Mouse (Mus musculus) kidney, postnatal 14 days (tissue): ENCODE results near the gene Lin7c.
"Not testable (repeated sequence)": the region's sequence is repeated elsewhere in the genome, so short reads cannot be mapped to it uniquely, and the experiment has no call there.

Experiments
- DNase-seq: peaks from one replicate; pipeline ENCODE4 v3.0.0; 2022; ENCODE audit warnings: mixed read lengths

Lin7c gene

GRCm38 (mm10) chr2:109890597-109890996, at the start of gene Lin7c:
Gene Lin7c, plus strand, starts transcription at chr2:109890853.
- peak; percentile 96 for DNase-seq

- DNase-seq: no peak
Observed at GRCm38 (mm10) chr2:109846401-109846800, 44.3 kb upstream of the Lin7c start.

GRCm38 (mm10) chr2:109848305-109848704, 42.3 kb upstream of the Lin7c start:
- DNase-seq: no peak

DNA sequence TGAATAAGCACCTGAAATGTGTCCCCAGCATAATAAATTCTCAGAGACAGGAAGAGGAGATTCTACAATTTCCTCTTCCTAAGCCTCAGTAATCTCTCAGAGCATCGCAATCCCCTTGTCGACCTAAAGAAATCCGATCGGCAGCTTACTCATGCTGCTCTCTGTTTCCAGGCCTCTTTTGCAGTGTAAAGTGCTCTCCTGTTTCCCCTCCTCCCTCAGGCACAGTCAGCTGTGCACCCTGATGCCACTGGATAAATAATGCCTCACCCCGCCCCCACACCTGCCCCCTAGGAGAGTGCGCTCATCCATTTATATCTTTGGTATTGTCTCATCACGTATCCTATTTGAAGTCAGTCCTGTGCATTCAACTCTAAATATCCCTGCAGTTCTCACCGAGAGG, 41.9 kb upstream of the Lin7c start:
- no peak for DNase-seq

DNA sequence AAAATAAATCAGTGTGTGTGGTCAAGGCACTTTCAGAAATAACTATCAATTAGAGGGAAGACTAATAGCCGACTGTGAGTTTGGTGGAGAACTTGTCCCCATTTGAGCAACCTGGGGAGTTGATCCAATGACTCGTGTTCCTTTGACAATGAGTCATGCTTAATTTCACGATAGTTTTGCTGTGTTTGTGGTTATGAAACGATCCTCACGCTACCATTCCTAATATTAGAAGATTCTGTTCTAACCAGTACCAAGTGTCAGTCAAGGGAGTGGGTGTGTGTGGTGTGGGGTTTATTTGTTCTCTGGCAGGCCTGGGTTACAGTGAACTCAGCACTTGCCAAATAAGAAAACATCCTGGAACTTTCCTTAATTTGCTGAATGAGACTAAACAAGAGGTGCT, 35.1 kb upstream of the Lin7c start:
- no peak for DNase-seq

GRCm38 (mm10) chr2:109859671-109860070, 31.0 kb upstream of the Lin7c start:
- no peak for DNase-seq

DNA sequence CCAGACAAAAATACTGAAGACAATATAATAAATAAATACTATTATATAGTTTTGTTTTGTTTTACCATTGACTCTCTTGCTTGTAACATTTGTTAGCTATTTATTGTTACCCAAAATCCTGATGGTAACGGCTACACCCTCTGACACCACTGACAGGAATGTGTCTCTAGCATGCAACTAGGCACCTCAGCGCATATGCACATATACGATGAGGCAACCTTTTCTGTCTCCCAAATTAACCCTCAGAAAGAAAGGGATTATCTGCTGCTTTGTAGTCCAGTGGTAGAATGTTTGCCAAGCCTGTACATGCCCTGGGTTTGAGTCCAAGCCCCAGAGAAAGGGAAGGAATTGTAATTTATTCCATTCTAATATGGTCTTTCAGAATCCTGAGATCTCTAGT, 29.8 kb upstream of the Lin7c start:
- no peak for DNase-seq

GRCm38 (mm10) chr2:109879429-109879828, 11.2 kb upstream of the Lin7c start:
- not testable (repeated sequence) for DNase-seq

GRCm38 (mm10) chr2:109881111-109881510, 9.5 kb upstream of the Lin7c start:
- no peak for DNase-seq

DNA sequence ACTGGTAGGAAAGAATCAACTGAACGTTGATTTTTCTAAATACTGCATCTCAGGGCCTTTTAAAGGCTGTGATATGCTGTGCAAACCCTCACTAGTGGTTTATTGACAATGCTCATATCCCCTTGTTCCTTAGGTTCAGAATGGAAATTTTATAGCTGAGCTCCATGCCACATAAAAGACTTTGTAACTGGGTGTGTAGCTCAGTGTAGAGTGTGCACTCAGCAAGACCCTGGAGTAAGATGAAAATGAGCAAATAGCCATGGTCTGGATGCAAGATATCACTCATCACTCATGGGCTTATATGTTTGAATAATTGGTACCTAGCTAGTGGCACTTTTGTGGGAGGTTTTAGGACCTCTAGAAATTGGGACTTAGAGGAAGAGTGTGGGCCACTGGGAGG, 9.0 kb upstream of the Lin7c start:
- no peak for DNase-seq

DNA sequence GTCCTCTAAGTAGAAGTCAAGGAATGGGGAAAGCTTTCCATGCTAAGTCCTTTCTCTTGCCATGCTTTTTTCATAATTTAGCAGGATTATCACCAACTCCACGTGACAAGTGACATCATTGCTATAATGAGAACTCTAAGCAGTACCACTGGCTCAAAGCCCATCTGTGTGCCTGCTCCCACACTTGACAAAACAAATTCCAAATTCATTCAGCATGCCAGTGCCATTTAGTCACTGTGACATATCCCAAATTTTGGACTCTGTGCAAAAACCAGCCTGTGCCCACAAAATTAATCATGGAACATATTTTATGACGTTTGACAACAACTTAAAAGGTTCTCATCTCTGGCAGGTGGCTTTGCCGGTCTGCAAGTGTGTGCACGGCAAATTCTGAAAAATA, 6.5 kb upstream of the Lin7c start:
- no peak for DNase-seq

DNA sequence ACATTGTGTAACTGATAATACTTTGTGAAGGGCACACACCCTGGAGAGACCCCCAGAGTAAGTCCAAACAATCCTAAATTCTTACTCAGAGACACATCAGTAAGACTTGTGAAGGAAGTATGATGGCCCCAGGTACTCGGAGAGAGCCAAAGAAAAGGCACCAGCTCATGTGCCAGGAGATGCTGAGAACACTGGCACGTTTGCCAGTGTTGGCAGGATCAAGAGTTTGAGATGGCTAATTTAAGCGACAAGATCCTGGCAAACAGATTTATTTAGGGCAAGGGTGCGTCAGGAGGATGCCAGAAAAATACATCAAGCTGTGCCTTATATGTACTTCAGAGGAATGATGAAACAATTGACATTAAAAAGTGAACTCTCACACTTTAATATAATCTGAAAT, 6.1 kb upstream of the Lin7c start:
- DNase-seq: no peak

DNA sequence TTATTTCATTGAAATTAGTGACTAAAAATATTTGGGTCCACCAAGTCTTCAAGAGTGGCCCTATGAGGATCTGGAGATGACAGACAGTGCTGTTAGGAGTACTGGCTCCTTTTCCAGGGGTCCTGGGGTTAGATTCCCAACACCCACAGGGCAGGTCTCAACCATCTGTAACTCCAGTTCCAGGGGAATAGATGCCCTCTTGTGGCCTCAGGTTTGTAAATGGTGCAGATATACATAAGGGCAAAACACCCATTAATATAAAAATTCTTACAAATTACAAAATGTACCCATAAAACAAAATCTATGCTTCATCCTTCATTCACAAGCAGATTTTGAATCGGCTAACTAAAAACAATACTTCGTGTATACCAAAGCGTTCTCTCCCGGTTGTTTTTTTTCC, 585 bp upstream of the Lin7c start:
- no peak for DNase-seq

- DNase-seq: no peak
Observed at GRCm38 (mm10) chr2:109891031-109891430, 378 bp downstream of the Lin7c start.

GRCm38 (mm10) chr2:109891471-109891870, 818 bp downstream of the Lin7c start:
- no peak for DNase-seq

- no peak for DNase-seq
Observed at GRCm38 (mm10) chr2:109896311-109896710, 5.7 kb downstream of the Lin7c start.

- no peak for DNase-seq
Observed at GRCm38 (mm10) chr2:109902869-109903268, 12.2 kb downstream of the Lin7c start.

GRCm38 (mm10) chr2:109904171-109904821, 13.6 kb downstream of the Lin7c start:
- peak; percentile 93 for DNase-seq

DNA sequence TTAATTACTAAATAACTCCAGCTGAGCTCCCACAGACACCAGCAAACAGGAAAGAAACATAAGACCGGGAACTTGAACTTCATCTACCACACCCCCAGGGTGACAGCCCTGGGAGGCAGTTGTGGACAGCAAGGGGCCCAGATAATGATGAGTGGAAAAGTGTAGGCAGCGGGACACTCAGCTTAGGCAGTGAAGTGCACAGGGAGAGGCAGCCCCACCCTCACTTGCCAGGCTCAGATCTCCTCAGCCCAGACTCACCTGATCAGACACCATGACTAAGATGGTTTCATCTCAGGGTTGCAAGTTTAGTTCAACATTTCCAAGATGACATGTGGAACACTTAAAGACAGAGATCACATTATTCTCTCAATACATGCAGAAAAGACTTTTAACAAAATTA, 18.5 kb downstream of the Lin7c start:
- no peak for DNase-seq

GRCm38 (mm10) chr2:109912216-109912615, 21.6 kb downstream of the Lin7c start:
- DNase-seq: no peak

- no peak for DNase-seq
Observed at GRCm38 (mm10) chr2:109912766-109913165, 22.1 kb downstream of the Lin7c start.

DNA sequence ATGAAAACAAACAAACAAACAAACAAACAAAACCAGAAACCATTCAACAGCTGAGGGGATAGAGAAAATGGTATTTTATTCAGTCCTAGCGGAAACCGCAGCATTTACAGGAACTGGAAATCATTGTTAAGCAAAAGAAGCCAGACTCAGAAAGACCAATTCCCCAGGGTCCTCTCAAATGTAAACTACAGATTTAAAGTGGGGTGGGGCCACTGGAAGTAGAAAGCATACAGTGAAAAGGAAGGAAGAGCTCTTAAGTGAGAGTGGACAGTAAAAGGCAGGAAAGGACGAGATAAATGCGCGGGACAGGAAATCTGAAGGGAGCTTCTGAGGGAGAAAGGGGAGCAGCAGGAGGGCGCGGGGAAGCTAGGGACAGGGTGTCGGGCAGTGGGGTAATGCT, 22.6 kb downstream of the Lin7c start:
- DNase-seq: no peak

DNA sequence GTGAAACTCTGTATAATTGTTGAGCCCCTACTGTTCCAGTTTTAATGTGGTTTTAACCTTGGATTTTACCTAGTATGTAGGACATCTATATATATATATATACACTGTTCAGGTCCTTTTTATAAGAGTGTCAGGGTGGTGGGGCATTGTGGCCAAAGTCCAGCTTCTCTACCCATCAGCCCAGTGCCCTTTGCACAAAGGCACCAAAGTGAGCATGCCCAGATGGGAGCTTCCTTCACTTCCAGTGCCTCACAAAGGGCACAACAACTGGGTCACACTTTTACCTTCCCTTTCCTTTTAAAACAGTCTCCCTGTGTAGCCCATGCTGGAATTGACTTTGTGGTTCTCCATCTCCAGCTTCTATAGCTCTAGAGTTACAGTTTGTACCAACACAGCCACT, 23.9 kb downstream of the Lin7c start:
- DNase-seq: no peak

DNA sequence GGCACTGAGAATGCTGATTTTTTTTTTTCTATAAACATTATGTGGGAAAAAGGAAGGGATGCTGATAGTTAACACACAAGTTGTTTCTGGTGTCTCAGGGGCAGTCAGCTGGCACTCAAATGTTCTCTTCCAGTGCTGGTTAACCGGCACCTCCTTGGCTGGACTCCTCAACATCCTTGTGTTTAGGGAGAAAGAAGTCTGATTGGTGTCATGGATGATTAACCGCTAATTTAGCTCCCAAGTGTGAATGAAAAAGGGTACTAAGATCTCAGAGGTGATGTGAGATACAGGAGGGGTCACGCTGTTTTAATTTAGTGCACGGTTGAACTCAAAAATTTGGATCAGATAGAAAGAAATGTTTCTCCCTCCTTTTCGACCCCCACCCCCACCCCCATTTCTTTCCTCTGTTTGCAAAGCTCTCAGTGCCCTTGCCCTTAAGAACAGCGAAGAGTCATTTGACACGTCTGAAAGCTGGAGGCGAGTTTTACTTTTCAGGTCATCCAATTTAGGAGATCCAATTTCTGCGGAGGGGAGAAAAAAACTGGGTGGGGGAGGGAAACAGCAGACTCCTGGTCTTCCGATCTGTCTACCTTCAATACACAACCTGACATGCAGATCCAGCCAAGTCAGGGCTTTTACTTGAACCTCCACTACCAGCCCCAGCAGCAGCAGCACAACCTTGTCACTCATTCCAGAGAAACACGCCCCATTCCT, 26.3 kb downstream of the Lin7c start:
- DNase-seq: no peak
